In the genomic region with DNA sequence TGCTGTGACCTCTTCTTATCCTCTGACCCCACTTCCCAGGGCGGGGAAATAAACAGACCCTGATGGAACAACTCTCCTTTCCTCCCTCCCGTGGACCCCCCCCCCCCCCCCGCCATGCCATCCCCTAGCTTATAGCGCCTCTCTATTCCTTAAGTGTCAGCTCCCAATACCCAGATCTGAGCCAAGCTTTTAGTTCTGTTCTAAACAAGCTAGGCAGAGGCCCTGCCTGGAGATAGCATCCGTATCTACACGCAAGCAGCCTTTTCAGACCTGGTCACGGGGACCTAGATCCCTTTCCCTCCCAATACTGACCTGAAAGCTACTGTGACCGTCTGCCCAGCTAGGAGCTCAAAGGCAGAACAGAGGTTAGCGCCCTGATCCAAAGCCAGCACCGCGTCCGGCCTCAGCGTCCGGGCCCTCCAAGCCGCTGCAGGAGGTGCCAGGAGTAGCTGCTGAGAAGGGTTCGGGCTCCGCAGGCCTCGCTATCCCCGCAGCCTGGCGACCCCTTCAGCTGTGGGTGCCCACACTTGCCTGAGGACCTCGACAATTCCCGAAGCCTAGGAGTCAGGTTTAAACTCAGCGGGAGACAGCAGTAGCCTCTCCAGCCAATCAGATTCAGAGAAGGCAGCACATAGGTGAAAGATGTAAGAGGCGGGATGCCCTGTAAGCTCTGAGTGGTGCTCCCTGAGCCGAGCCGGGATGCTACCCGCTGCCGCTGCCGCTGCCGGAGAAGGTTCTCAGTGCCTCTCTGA, we compare ENCODE assay signal across 9 mouse cellular contexts. TPM values are rescaled to one million over a fixed set of nuclear protein-coding genes. Genes with fewer than 3 reads are reported as not detected.
DNase-seq lines count a peak whose midpoint lies in the region; ATAC-seq and TF ChIP-seq lines count a peak whose summit lies in the region.
"Had no signal": no experiment of that assay in that cellular context is flagged by ENCODE, and none has a peak within 500 bp of the region (broad histone marks: within the 10 kb centered on the region; RNA-seq: fewer than 3 reads in every experiment).

Gene Sgo2b (minus strand): TSS at position 623 of the 752 bp plus-strand sequence.

- H3K9ac ChIP-seq in limb, embryonic 13.5 days = peak within 1 kb of the TSS; percentile 45
- H3K9ac ChIP-seq in stomach, embryonic 15.5 days = no peak within 1 kb of the TSS

- H3K27ac ChIP-seq in testis, adult 2 months (ENCODE audit: control insufficient read depth, insufficient read depth, low read depth, low read length) = no peak within 1 kb of the TSS
- H3K27ac ChIP-seq in limb, embryonic 13.5 days = no peak within 1 kb of the TSS
- no peak within 1 kb of the TSS for H3K27ac ChIP-seq in stomach, embryonic 15.5 days

- H3K27me3 ChIP-seq in testis, adult 2 months (ENCODE audit: control insufficient read depth, insufficient read depth, low read length) = no peaks in the 10 kb centered on the region
- H3K27me3 ChIP-seq in limb, embryonic 13.5 days = peaks cover 12% of the 10 kb centered on the region
- H3K27me3 ChIP-seq in stomach, embryonic 15.5 days (replicated peaks) = no peaks in the 10 kb centered on the region

- peak within 1 kb of the TSS; percentile 43 for H3K4me3 ChIP-seq in testis, adult 2 months (ENCODE audit: control insufficient read depth, low read depth, low read length)
- H3K4me3 ChIP-seq in limb, embryonic 13.5 days = peak within 1 kb of the TSS; percentile 39
- peak within 1 kb of the TSS; percentile 9; the same call in 1 of the 2 replicates for H3K4me3 ChIP-seq in stomach, embryonic 15.5 days (replicated peaks)
- H3K4me3 ChIP-seq: erythroblast, embryonic 14.5 days had no signal

- WGBS in limb, embryonic 13.5 days = 4% methylated on average over 28 of the region's 30 CpGs
- WGBS in stomach, embryonic 15.5 days = 8% methylated on average over 28 of the region's 30 CpGs

- H3K4me1 ChIP-seq in testis, adult 2 months (ENCODE audit: control insufficient read depth, insufficient read depth, low read length) = peaks cover 3% of the 10 kb centered on the region
- H3K4me1 ChIP-seq in limb, embryonic 13.5 days = peaks cover 6% of the 10 kb centered on the region; the same call in 1 of the 2 replicates
- H3K4me1 ChIP-seq in stomach, embryonic 15.5 days = 0 out of 2 replicates have a peak, but pooled peaks cover 3% of the 10 kb centered on the region

- no peaks in the 10 kb centered on the region for H3K36me3 ChIP-seq in testis, adult 2 months (ENCODE audit: control insufficient read depth, insufficient read depth, low read length)
- no peaks in the 10 kb centered on the region for H3K36me3 ChIP-seq in limb, embryonic 13.5 days
- no peaks in the 10 kb centered on the region for H3K36me3 ChIP-seq in stomach, embryonic 15.5 days

- no peak for TF ChIP-seq POLR2A in testis, adult 2 months (IDR thresholded peaks at IDR 0.05; ENCODE audit: control insufficient read depth, low read depth, low read length)

- no peaks in the 10 kb centered on the region for H3K9me3 ChIP-seq in limb, embryonic 13.5 days
- no peaks in the 10 kb centered on the region for H3K9me3 ChIP-seq in stomach, embryonic 15.5 days

- no peak for ATAC-seq in limb, embryonic 13.5 days (ENCODE audit: low FRiP score, low read depth)
- no peak for ATAC-seq in stomach, embryonic 15.5 days (ENCODE audit: insufficient read depth, low FRiP score, low read depth)

- peak; percentile 1 for DNase-seq in cerebellum, adult 11 months
- DNase-seq in cerebellum, adult 11-12 months = no peak
- DNase-seq in testis, postnatal 14 days (ENCODE audit: low spot score) = no peak
- DNase-seq in urinary bladder, postnatal 10 days (ENCODE audit: low spot score) = no peak
- DNase-seq in kidney, postnatal 14 days = no peak

- TF ChIP-seq CTCF in testis, adult 2 months (IDR thresholded peaks at IDR 0.05; ENCODE audit: control insufficient read depth, insufficient read depth, insufficient replicate concordance, low read depth, low read length) = no peak

- peak within 1 kb of the TSS; percentile 70 for H3K4me2 ChIP-seq in limb, embryonic 13.5 days (replicated peaks)
- peak within 1 kb of the TSS; percentile 51 for H3K4me2 ChIP-seq in stomach, embryonic 15.5 days

RNA-seq across cellular contexts. Expression of gene Sgo2b, which starts in this region (rescaled TPM):
- polyA plus RNA-seq in testis, adult 2 months (2012; rRNA removed) = not detected in 2 replicates
- polyA plus RNA-seq in limb, embryonic 13.5 days (2015; fragmentation: Nextera tagmentation; extraction: Ambion mirVana) = 0.08 TPM in 1 of 2 replicates, not detected in the other
- polyA plus RNA-seq in stomach, embryonic 15.5 days (2015; fragmentation: Nextera tagmentation; extraction: Ambion mirVana) = 0.05 TPM in 1 of 2 replicates, not detected in the other
- polyA plus RNA-seq: erythroblast, embryonic 14.5 days had no signal
